Mouse (Mus musculus) natural killer cell, adult 2 months (primary cell): ENCODE measurements around the gene Fam166b.

Experiments
- DNase-seq, 2 experiments: peaks; one replicate each; pipeline ENCODE4 v3.0.0; 2022; ENCODE audit warnings: low spot score in 2 of 2

Gene Fam166b

GRCm38 (mm10) chr4:43428946-43429345 is at the start of gene Fam166b:
TSS of gene Fam166b (minus strand) at chr4:43429134.
- no peak for DNase-seq

- DNase-seq = no peak
These were observed 49.6 kb upstream of the Fam166b start for GRCm38 (mm10) chr4:43478534-43478858.

GRCm38 (mm10) chr4:43477857-43478533 is 49.1 kb upstream of the Fam166b start:
- DNase-seq = peak; percentile 87 to 91

- DNase-seq = peak in 1 of 2 experiments; percentile 57
These were observed 47.7 kb upstream of the Fam166b start for GRCm38 (mm10) chr4:43476604-43477003.

- no peak for DNase-seq
These were observed 44.7 kb upstream of the Fam166b start for GRCm38 (mm10) chr4:43473636-43474035.

- DNase-seq = no peak
These were observed 41.4 kb upstream of the Fam166b start for GRCm38 (mm10) chr4:43470301-43470700.

GRCm38 (mm10) chr4:43466872-43467271 is 37.9 kb upstream of the Fam166b start:
- DNase-seq = no peak

- no peak for DNase-seq
These were observed 37.0 kb upstream of the Fam166b start for GRCm38 (mm10) chr4:43465935-43466334.

- DNase-seq = no peak
These were observed 34.2 kb upstream of the Fam166b start for GRCm38 (mm10) chr4:43463102-43463501.

GRCm38 (mm10) chr4:43457124-43457523 is 28.2 kb upstream of the Fam166b start:
- peak; percentile 40 to 63 for DNase-seq

- DNase-seq = peak; percentile 84 to 87
These were observed 27.5 kb upstream of the Fam166b start for GRCm38 (mm10) chr4:43456470-43456869.

GRCm38 (mm10) chr4:43454041-43454836 is 25.3 kb upstream of the Fam166b start, which contains the start of gene Cd72:
TSS of gene Cd72 (minus strand) at chr4:43454628.
- DNase-seq = peak in 1 of 2 experiments; percentile 66

- DNase-seq = no peak
These were observed 24.5 kb upstream of the Fam166b start for GRCm38 (mm10) chr4:43453413-43453812.

- no peak for DNase-seq
These were observed 23.4 kb upstream of the Fam166b start for GRCm38 (mm10) chr4:43452315-43452714.

GRCm38 (mm10) chr4:43448554-43448953 is 19.6 kb upstream of the Fam166b start:
- no peak for DNase-seq

- no peak for DNase-seq
These were observed 18.3 kb upstream of the Fam166b start for GRCm38 (mm10) chr4:43447251-43447650.

- peak in 1 of 2 experiments; percentile 16 for DNase-seq
These were observed 14.6 kb upstream of the Fam166b start for GRCm38 (mm10) chr4:43443511-43443910.

GRCm38 (mm10) chr4:43442456-43443361 is 13.8 kb upstream of the Fam166b start:
- DNase-seq = peak; percentile 59 to 79

- peak; percentile 99 to 100 for DNase-seq
These were observed 13.1 kb upstream of the Fam166b start for GRCm38 (mm10) chr4:43442044-43442443.

- DNase-seq = no peak
These were observed 12.7 kb upstream of the Fam166b start, which contains the start of gene Tesk1 for GRCm38 (mm10) chr4:43441639-43442038. TSS of gene Tesk1 (plus strand) at chr4:43441939.

GRCm38 (mm10) chr4:43432832-43433231 is 3.9 kb upstream of the Fam166b start:
- DNase-seq = no peak

GRCm38 (mm10) chr4:43431690-43432089 is 2.8 kb upstream of the Fam166b start:
- peak; percentile 77 to 85 for DNase-seq
